Mouse (Mus musculus): ENCODE measurements around the gene Spag5.

- no peak for TF ChIP-seq CTCF (IDR thresholded peaks at IDR 0.05; ENCODE audit: borderline replicate concordance, insufficient read depth, low read length)
- TF ChIP-seq POLR2A (IDR thresholded peaks at IDR 0.05; ENCODE audit: low read depth, low read length) = no peak
Observed at GRCm38 (mm10) chr11:78367456-78368225, 66.3 kb downstream of the Spag5 start.

Data from embryonic fibroblast, embryonic 13.5 days (primary cell).